Mouse (Mus musculus): ENCODE data around the gene Myo1f. TPM values are rescaled to one million over a fixed set of nuclear protein-coding genes. Genes with fewer than 3 reads are reported as not detected.

Gene Myo1f
- polyA plus RNA-seq, 1 experiment from 2014 or later: 1.6 TPM

DNA sequence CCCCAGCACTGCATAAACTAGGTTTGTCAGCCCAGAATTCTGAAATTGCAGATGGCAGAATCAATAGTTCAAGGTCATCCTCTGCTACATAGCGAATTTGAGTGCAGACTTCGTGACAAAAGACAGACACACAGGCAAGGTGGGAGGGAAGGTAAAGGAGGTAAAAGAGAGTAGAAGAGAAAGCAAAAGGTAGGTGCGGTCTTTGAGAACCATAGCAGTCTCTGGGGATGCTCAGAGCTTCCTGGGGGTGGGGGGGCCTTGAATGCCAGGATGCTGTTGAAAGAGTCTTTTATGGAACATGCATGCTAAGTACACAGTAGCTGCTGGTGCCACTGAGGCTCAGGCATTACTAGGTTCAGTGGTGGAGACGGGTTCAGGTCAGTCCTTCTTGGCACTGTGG lies 2.4 kb downstream of the Myo1f start:
- H3K9ac ChIP-seq (ENCODE audit: low read depth, low read length): no peak overlapping the region

DNA sequence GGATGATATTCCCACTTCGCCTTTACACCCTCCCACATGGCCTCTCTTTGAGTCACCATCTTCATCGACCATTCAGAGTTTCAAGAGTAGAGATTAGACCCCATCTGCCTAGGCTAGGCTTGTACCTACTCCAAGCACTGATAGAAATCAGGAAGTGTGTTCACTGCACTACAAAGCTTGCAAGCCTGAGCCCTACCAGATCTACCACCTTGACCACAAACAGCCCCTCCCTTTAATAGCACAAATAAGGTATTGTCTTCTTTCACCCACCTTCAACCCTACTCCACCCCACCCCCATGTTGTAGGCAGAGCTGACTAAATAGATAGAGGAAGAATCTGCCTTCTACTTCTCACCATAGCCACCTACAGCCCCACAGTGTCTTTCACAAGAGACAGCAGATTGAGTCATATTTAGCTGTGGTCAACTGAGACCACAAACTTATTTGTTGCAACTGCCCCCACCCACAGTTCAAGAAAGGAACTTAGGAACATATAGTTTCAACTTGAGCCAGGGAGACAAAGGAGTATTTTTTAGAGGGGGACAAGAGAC lies 8.1 kb downstream of the Myo1f start:
- no peak overlapping the region for H3K27ac ChIP-seq (ENCODE audit: low read depth, low read length)
- ATAC-seq (ENCODE audit: low FRiP score): no peak
- H3K27me3 ChIP-seq (ENCODE audit: control insufficient read depth, insufficient read depth, low read length): no peaks in the 10 kb centered on the region
- DNase-seq (ENCODE audit: low spot score): no peak
- no peaks in the 10 kb centered on the region for H3K9me3 ChIP-seq (ENCODE audit: control insufficient read depth, low read length)
- no peak overlapping the region for H3K4me2 ChIP-seq (replicated peaks; ENCODE audit: low read depth, low read length)
- no peak overlapping the region for H3K9ac ChIP-seq (ENCODE audit: low read depth, low read length)
- 62% methylated on average over 2 of the region's 2 CpGs for WGBS
- H3K4me1 ChIP-seq (replicated peaks; ENCODE audit: control insufficient read depth, insufficient read depth, low read length): no peaks in the 10 kb centered on the region
- H3K4me3 ChIP-seq (ENCODE audit: low read depth, low read length): no peak overlapping the region
- H3K36me3 ChIP-seq (ENCODE audit: control insufficient read depth, insufficient read depth, low read length): no peaks in the 10 kb centered on the region

More for the DNA sequence above, 2.4 kb downstream of the Myo1f start:
- H3K4me2 ChIP-seq (replicated peaks; ENCODE audit: low read depth, low read length): no peak overlapping the region
- no peaks in the 10 kb centered on the region for H3K36me3 ChIP-seq (ENCODE audit: control insufficient read depth, insufficient read depth, low read length)
- no peak overlapping the region for H3K27ac ChIP-seq (ENCODE audit: low read depth, low read length)
- no peaks in the 10 kb centered on the region for H3K9me3 ChIP-seq (ENCODE audit: control insufficient read depth, low read length)
- WGBS: 77% methylated on average over 4 of the region's 4 CpGs
- no peak for ATAC-seq (ENCODE audit: low FRiP score)
- no peak overlapping the region for H3K4me3 ChIP-seq (ENCODE audit: low read depth, low read length)
- no peaks in the 10 kb centered on the region for H3K27me3 ChIP-seq (ENCODE audit: control insufficient read depth, insufficient read depth, low read length)
- DNase-seq (ENCODE audit: low spot score): no peak
- H3K4me1 ChIP-seq (replicated peaks; ENCODE audit: control insufficient read depth, insufficient read depth, low read length): no peaks in the 10 kb centered on the region

DNA sequence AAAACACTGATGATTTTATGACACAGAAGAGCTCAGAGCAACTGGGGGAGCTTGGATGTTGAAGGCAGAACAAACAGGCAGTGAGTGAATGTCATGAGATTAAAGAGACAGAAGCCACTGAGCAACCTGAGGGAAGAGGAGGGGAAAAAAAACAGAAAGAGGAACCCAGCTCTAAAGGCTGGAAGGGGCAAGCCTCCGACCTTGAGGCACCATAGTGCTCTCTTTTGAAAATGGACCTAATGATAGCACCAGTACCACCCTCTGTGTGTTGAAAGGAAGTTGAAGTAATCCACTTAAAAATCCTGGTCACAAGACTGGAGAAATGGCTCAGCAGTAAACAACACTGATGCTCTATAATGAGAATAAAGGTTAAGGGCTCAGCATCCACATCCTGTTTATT lies 9.1 kb downstream of the Myo1f start:
- Histone ChIP-seq H3K9ac (ENCODE audit: low read depth, low read length) (no peak overlapping the region), H3K4me3 (ENCODE audit: low read depth, low read length) (no peak overlapping the region), H3K27me3 (ENCODE audit: control insufficient read depth, insufficient read depth, low read length) (no peaks in the 10 kb centered on the region), H3K4me2 (replicated peaks; ENCODE audit: low read depth, low read length) (no peak overlapping the region), H3K27ac (ENCODE audit: low read depth, low read length) (no peak overlapping the region), H3K4me1 (replicated peaks; ENCODE audit: control insufficient read depth, insufficient read depth, low read length) (no peaks in the 10 kb centered on the region), H3K9me3 (ENCODE audit: control insufficient read depth, low read length) (no peaks in the 10 kb centered on the region), H3K36me3 (ENCODE audit: control insufficient read depth, insufficient read depth, low read length) (no peaks in the 10 kb centered on the region)
- no peak for DNase-seq (ENCODE audit: low spot score)
- WGBS: 69% methylated on average over 1 of the region's 1 CpGs
- ATAC-seq (ENCODE audit: low FRiP score): no peak

DNA sequence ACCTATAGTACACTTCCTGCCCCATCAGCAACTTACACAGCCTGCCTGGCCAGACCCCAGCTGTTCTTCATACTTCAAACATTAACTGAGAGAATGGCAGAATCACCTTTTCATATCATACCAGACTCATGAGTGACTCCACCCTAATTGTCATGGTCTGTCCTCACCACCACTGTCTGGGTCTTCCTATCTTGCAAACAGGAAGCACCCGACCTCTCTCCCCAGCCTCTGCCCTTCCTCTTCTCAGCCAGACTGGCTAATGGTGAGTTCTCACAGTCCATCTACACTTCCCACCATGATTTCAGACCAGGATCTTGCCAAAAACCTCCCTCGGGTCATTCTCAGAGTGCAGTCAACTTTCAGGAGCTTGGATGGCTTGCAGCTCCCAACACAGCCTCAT lies 10.7 kb downstream of the Myo1f start:
- H3K36me3 ChIP-seq (ENCODE audit: control insufficient read depth, insufficient read depth, low read length): no peaks in the 10 kb centered on the region
- no peaks in the 10 kb centered on the region for H3K27me3 ChIP-seq (ENCODE audit: control insufficient read depth, insufficient read depth, low read length)
- DNase-seq (ENCODE audit: low spot score): no peak
- no peaks in the 10 kb centered on the region for H3K4me1 ChIP-seq (replicated peaks; ENCODE audit: control insufficient read depth, insufficient read depth, low read length)
- H3K9me3 ChIP-seq (ENCODE audit: control insufficient read depth, low read length): no peaks in the 10 kb centered on the region
- 71% methylated on average over 2 of the region's 2 CpGs for WGBS
- no peak overlapping the region for H3K4me2 ChIP-seq (replicated peaks; ENCODE audit: low read depth, low read length)
- H3K4me3 ChIP-seq (ENCODE audit: low read depth, low read length): no peak overlapping the region
- H3K27ac ChIP-seq (ENCODE audit: low read depth, low read length): no peak overlapping the region
- ATAC-seq (ENCODE audit: low FRiP score): no peak
- H3K9ac ChIP-seq (ENCODE audit: low read depth, low read length): no peak overlapping the region

DNA sequence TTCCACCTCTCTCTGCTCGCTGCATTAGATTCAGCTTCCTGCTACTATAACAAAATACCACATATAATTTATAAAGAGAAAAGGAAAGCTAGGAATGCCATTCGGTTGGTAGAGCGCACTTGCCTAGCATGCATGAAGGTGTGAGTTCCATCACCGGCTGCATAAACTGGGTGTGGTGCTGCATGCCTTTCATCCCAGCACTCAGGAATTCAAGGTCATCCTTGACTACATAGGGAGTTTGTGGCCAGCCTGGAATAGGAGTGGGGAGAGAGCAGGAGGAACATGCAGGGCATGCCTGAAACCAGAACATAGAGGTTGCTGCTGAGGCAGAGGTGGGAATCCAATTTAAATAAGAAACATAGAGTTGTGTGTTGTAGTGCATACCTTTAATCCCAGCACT lies 28.6 kb downstream of the Myo1f start:
- Histone ChIP-seq H3K4me3 (ENCODE audit: low read depth, low read length) (no peak overlapping the region), H3K27ac (ENCODE audit: low read depth, low read length) (no peak overlapping the region), H3K9me3 (ENCODE audit: control insufficient read depth, low read length) (no peaks in the 10 kb centered on the region), H3K36me3 (ENCODE audit: control insufficient read depth, insufficient read depth, low read length) (no peaks in the 10 kb centered on the region), H3K4me1 (replicated peaks; ENCODE audit: control insufficient read depth, insufficient read depth, low read length) (no peaks in the 10 kb centered on the region), H3K27me3 (ENCODE audit: control insufficient read depth, insufficient read depth, low read length) (no peaks in the 10 kb centered on the region), H3K4me2 (replicated peaks; ENCODE audit: low read depth, low read length) (no peak overlapping the region), H3K9ac (ENCODE audit: low read depth, low read length) (no peak overlapping the region)
- DNase-seq (ENCODE audit: low spot score) (no peak), ATAC-seq (ENCODE audit: low FRiP score) (no peak)
- 88% methylated on average over 4 of the region's 4 CpGs for WGBS

DNA sequence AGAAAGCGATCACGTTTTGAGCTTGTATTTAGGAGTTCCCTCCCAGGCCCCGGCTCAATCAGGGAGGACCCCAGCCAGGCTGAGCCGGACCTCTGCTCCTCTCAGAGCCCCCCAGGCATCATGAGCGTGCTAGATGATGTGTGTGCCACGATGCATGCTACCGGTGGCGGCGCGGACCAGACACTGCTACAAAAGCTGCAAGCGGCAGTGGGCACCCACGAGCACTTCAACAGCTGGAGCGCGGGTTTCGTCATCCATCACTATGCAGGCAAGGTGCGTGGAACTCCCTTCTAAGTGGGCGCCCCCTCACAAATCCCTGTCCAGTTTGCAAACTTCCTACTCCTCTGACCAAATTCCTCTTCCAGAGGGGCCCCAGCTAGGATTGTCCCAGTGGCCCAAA lies 30.5 kb downstream of the Myo1f start:
- 66% methylated on average over 17 of the region's 17 CpGs for WGBS
- DNase-seq (ENCODE audit: low spot score): no peak
- Histone ChIP-seq H3K27ac (ENCODE audit: low read depth, low read length) (no peak overlapping the region), H3K27me3 (ENCODE audit: control insufficient read depth, insufficient read depth, low read length) (no peaks in the 10 kb centered on the region), H3K4me2 (replicated peaks; ENCODE audit: low read depth, low read length) (no peak overlapping the region), H3K9me3 (ENCODE audit: control insufficient read depth, low read length) (no peaks in the 10 kb centered on the region), H3K9ac (ENCODE audit: low read depth, low read length) (no peak overlapping the region), H3K36me3 (ENCODE audit: control insufficient read depth, insufficient read depth, low read length) (no peaks in the 10 kb centered on the region), H3K4me3 (ENCODE audit: low read depth, low read length) (no peak overlapping the region), H3K4me1 (replicated peaks; ENCODE audit: control insufficient read depth, insufficient read depth, low read length) (no peaks in the 10 kb centered on the region)
- ATAC-seq (ENCODE audit: low FRiP score): no peak

DNA sequence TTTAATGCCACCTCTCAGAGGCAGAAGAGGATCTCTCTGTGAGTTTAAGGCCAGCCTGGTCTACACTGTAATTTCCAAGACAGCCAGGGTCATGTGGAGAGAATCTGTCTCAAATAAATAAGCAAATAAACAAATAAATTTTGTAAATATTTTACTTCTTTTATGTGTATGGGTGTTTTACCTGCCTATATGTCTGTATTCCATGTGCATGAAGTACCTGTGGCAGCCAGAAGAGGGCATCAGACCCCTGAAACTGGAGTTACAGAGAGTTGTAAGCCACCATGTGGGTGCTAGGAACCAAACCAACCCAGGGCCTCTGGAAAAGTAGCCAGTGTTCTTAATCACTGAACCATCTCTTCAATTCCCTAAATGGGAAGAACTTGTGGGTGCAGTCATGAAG lies 41.8 kb downstream of the Myo1f start:
- DNase-seq (ENCODE audit: low spot score): no peak
- H3K36me3 ChIP-seq (ENCODE audit: control insufficient read depth, insufficient read depth, low read length): no peaks in the 10 kb centered on the region
- H3K4me3 ChIP-seq (ENCODE audit: low read depth, low read length): no peak overlapping the region
- H3K27ac ChIP-seq (ENCODE audit: low read depth, low read length): no peak overlapping the region
- no peaks in the 10 kb centered on the region for H3K4me1 ChIP-seq (replicated peaks; ENCODE audit: control insufficient read depth, insufficient read depth, low read length)
- no peak overlapping the region for H3K9ac ChIP-seq (ENCODE audit: low read depth, low read length)
- no peaks in the 10 kb centered on the region for H3K9me3 ChIP-seq (ENCODE audit: control insufficient read depth, low read length)
- no peak overlapping the region for H3K4me2 ChIP-seq (replicated peaks; ENCODE audit: low read depth, low read length)
- H3K27me3 ChIP-seq (ENCODE audit: control insufficient read depth, insufficient read depth, low read length): no peaks in the 10 kb centered on the region
- ATAC-seq (ENCODE audit: low FRiP score): no peak

DNA sequence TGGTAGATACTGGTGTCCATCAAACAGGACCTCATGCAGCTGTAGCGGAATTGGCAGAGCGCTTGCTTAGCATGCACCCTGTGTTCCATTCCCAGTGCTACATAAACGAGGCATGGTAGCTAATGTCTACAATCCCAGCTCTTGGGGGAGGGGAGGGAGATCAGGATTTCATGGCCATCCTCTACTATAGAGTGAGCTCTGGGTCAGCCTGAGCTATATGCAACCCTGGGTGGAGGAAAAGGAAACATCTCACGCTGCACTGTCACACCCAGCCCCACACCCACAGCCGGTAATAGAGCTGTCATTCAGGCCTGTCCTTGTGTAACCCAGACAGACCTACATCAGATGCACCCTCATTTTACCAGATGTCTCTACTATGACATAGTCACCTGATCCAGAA lies 43.0 kb downstream of the Myo1f start:
- Histone ChIP-seq H3K4me3 (ENCODE audit: low read depth, low read length) (no peak overlapping the region), H3K4me1 (replicated peaks; ENCODE audit: control insufficient read depth, insufficient read depth, low read length) (no peaks in the 10 kb centered on the region), H3K4me2 (replicated peaks; ENCODE audit: low read depth, low read length) (no peak overlapping the region), H3K27me3 (ENCODE audit: control insufficient read depth, insufficient read depth, low read length) (no peaks in the 10 kb centered on the region), H3K27ac (ENCODE audit: low read depth, low read length) (no peak overlapping the region), H3K9ac (ENCODE audit: low read depth, low read length) (no peak overlapping the region), H3K36me3 (ENCODE audit: control insufficient read depth, insufficient read depth, low read length) (no peaks in the 10 kb centered on the region), H3K9me3 (ENCODE audit: control insufficient read depth, low read length) (no peaks in the 10 kb centered on the region)
- DNase-seq (ENCODE audit: low spot score) (no peak), ATAC-seq (ENCODE audit: low FRiP score) (no peak)
- WGBS: 84% methylated on average over 5 of the region's 5 CpGs

DNA sequence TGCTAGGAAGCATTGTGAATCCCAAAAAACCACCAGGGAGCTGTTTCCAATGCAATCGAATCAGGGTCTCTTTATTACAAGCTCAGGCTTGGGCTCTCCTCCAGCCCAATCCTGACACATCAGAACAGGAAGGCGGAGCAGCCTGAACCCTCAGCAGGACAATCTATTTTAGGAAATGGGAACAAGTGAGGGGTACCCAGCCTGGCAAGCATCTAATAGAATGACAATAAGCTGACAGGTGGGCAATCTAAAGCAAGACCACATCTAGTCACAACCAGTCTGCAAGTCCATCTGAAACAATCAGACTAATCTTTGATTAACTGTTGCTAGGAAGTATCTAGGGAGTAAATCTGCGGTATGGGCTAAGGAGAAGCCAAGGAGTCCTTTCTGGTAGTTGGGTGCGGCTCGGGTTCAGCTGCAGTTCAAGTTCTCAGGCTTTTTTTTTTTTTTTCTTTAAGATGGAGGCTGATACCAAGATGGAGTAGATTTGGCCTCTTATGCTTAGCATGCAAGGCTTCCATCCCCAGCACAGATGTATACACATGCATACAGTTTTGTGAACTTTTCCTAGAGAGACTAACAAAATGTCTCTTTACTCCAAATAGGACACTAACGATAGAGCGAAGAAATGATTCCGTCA lies 44.4 kb downstream of the Myo1f start:
- H3K4me3 ChIP-seq (ENCODE audit: low read depth, low read length): no peak overlapping the region
- H3K27ac ChIP-seq (ENCODE audit: low read depth, low read length): no peak overlapping the region
- H3K9me3 ChIP-seq (ENCODE audit: control insufficient read depth, low read length): no peaks in the 10 kb centered on the region
- no peaks in the 10 kb centered on the region for H3K4me1 ChIP-seq (replicated peaks; ENCODE audit: control insufficient read depth, insufficient read depth, low read length)
- 87% methylated on average over 8 of the region's 8 CpGs for WGBS
- no peaks in the 10 kb centered on the region for H3K27me3 ChIP-seq (ENCODE audit: control insufficient read depth, insufficient read depth, low read length)
- DNase-seq (ENCODE audit: low spot score) (no peak), ATAC-seq (ENCODE audit: low FRiP score) (no peak)
- H3K4me2 ChIP-seq (replicated peaks; ENCODE audit: low read depth, low read length): no peak overlapping the region
- H3K9ac ChIP-seq (ENCODE audit: low read depth, low read length): no peak overlapping the region
- no peaks in the 10 kb centered on the region for H3K36me3 ChIP-seq (ENCODE audit: control insufficient read depth, insufficient read depth, low read length)
